Mouse (Mus musculus) lung, adult 2 months (tissue): ENCODE results near the gene Stk11.

Experiments
- CTCF ChIP-seq: fragments of 200-500 bp; IDR thresholded peaks from 2 replicates; pipeline ENCODE4 v1.5.1; 2011; ENCODE audit warnings: mild to moderate bottlenecking, low read length, control low read depth; ENCODE audit not compliant: insufficient read depth
- POLR2A ChIP-seq: fragments of 200-500 bp; IDR thresholded peaks from 2 replicates; pipeline ENCODE4 v1.6.1; 2011; ENCODE audit warnings: low read depth, mild to moderate bottlenecking, control low read depth, low read length, borderline replicate concordance; ENCODE audit errors: extremely low read depth

DNA sequence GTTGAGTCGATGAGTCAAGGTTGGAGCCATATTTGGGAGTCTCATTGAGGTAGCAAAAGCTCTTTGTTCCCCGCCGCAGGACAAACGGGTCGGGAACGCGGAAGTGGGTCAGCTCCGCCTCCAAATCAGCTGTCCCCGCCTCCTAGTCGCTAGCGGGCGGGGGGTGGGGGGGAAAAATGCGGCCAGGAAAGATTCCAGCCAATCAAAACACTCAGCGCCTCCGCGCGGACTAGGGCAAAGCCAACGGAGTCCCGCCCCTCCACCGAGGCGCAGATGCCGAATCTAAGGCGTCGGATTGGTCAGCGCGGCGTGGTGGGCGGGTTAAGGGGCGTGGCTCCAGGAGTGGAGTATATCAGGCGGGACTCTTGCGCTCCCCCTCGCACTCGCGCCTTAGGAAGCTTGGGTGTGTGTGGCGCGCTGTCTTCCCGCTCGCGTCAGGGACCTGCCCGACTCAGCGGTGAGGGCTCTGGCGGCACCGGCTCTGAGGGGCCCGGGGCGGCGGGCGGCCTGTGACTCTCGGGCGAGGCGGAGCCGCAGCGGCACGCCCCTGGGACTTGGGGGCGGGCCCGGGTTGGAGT lies 51.9 kb downstream of the Stk11 start:
- TF ChIP-seq CTCF (no peak), POLR2A (peak; percentile 100)
